Mouse (Mus musculus): ENCODE data around the gene Ptar1. TPM values are rescaled to one million over a fixed set of nuclear protein-coding genes. Genes with fewer than 3 reads are reported as not detected.
A peak's percentile ranks its signal among the peaks of the same experiment; 100 is the strongest.

The Ptar1 gene
- total and polyA plus RNA-seq, 2 experiments from 2014 or later = 4.1 to 24.9 TPM

DNA sequence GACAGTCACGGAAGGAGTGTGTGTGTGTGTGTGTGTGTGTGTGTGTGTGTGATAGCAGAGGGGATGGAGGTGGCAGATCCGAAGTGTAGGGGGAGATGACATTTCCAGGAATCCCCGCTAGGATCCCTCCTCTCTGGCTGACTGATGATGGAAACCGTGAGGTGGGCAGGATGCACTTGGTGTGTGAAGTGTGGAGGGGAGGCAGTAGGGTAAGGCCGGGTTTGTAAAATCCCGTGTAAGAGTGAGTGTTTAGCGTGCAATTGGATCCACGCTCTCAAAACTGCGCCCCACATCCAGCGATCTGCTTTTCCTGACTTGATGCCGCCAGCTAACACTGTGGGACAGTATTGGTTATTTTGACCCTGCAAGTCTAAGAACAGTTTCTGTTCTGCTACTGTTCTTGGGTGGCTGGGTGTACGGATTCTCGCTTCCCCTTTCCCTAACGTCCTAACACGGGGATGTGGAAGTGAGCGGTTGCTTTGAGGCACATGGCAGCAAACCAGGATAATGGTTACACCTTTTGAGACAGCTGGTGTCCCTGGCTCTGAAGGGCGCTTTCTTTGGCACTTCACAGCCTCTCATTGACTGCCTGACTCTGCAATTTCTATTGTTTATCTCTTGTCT lies 72.2 kb downstream of the Ptar1 start:
- ATAC-seq (ENCODE audit: low FRiP score) = no peak; the same call in 1 of the 2 replicates

DNA sequence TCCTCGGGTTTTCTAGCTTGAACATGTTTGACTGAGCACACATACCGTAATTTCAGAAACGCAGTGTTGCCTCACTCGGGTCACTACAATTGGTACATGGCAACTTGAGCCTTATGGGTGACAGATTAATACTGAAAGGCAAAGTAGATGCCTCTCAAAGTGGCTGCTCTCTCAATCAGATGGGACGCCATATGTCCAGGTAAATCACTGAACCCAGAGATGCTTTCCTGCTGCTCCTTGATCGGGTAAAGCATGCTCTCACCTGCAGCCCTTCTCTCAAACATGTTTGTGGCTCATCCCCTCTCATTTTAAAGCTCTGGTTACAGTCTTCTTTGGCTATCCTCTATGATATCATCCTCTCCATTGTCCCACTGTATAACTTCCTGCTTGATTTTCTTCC lies 76.1 kb downstream of the Ptar1 start:
- H3K4me2 ChIP-seq (ENCODE audit: low read depth, low read length, poor library complexity, severe bottlenecking) = no peak overlapping the region
- no peak overlapping the region for H3K27ac ChIP-seq (ENCODE audit: low read depth, low read length)
- WGBS = 90% methylated on average over 6 of the region's 6 CpGs
- no peak for TF ChIP-seq CTCF (IDR thresholded peaks at IDR 0.05)
- ATAC-seq (ENCODE audit: low FRiP score) (no peak), DNase-seq (ENCODE audit: low spot score) (no peak)
- H3K9me3 ChIP-seq (ENCODE audit: low read length) = no peaks in the 10 kb centered on the region
- H3K4me3 ChIP-seq (ENCODE audit: low read depth, low read length) = no peak overlapping the region
- H3K36me3 ChIP-seq (ENCODE audit: insufficient read depth, low read length) = no peaks in the 10 kb centered on the region
- no peaks in the 10 kb centered on the region for H3K27me3 ChIP-seq (ENCODE audit: insufficient read depth, low read length)
- peaks cover 13% of the 10 kb centered on the region for H3K4me1 ChIP-seq (ENCODE audit: insufficient read depth, low read length)
- no peak overlapping the region for H3K9ac ChIP-seq (replicated peaks; ENCODE audit: low read length, poor library complexity, severe bottlenecking)

More for the DNA sequence above, 72.2 kb downstream of the Ptar1 start:
- H3K4me1 ChIP-seq (ENCODE audit: insufficient read depth, low read length) = peaks cover 11% of the 10 kb centered on the region
- no peaks in the 10 kb centered on the region for H3K9me3 ChIP-seq (ENCODE audit: low read length)
- H3K36me3 ChIP-seq (ENCODE audit: insufficient read depth, low read length) = no peaks in the 10 kb centered on the region
- under 1% methylated on average over 17 of the region's 17 CpGs for WGBS
- H3K4me3 ChIP-seq (ENCODE audit: low read depth, low read length) = peak overlapping the region; percentile 76
- H3K27ac ChIP-seq (ENCODE audit: low read depth, low read length) = peak overlapping the region; percentile 99
- peak; percentile 70 for DNase-seq (ENCODE audit: low spot score)
- peak overlapping the region; percentile 90 for H3K9ac ChIP-seq (replicated peaks; ENCODE audit: low read length, poor library complexity, severe bottlenecking)
- peak overlapping the region; percentile 74 for H3K4me2 ChIP-seq (ENCODE audit: low read depth, low read length, poor library complexity, severe bottlenecking)
- H3K27me3 ChIP-seq (ENCODE audit: insufficient read depth, low read length) = no peaks in the 10 kb centered on the region
- no peak; the same call in 1 of the 2 replicates for TF ChIP-seq CTCF (IDR thresholded peaks at IDR 0.05)

DNA sequence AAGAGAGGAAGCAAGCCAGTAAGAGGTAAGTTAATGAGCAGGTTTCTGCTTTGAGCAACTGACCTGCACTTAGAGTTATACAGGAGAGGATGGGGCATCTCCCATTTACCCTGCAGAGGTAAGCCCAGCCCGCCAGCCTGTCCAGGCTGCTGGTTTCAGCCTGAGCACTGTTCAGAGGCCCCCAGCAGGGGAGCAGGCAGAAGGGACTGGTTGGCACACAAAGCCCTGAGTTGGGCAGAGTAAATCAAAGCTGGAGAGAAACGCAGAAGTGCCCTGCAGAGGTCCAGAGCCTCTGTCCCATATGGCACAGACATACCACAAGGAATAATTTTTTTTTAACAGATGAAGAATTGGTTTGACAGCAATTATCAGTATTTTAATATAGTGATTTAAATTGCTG lies 76.8 kb downstream of the Ptar1 start:
- Histone ChIP-seq H3K9ac (replicated peaks; ENCODE audit: low read length, poor library complexity, severe bottlenecking) (no peak overlapping the region), H3K9me3 (ENCODE audit: low read length) (no peaks in the 10 kb centered on the region), H3K36me3 (ENCODE audit: insufficient read depth, low read length) (no peaks in the 10 kb centered on the region), H3K4me1 (ENCODE audit: insufficient read depth, low read length) (peaks cover 13% of the 10 kb centered on the region), H3K27me3 (ENCODE audit: insufficient read depth, low read length) (no peaks in the 10 kb centered on the region), H3K4me2 (ENCODE audit: low read depth, low read length, poor library complexity, severe bottlenecking) (no peak overlapping the region), H3K4me3 (ENCODE audit: low read depth, low read length) (no peak overlapping the region), H3K27ac (ENCODE audit: low read depth, low read length) (no peak overlapping the region)
- WGBS = 48% methylated on average over 2 of the region's 2 CpGs
- no peak for TF ChIP-seq CTCF (IDR thresholded peaks at IDR 0.05)
- DNase-seq (ENCODE audit: low spot score) (no peak), ATAC-seq (ENCODE audit: low FRiP score) (no peak)

DNA sequence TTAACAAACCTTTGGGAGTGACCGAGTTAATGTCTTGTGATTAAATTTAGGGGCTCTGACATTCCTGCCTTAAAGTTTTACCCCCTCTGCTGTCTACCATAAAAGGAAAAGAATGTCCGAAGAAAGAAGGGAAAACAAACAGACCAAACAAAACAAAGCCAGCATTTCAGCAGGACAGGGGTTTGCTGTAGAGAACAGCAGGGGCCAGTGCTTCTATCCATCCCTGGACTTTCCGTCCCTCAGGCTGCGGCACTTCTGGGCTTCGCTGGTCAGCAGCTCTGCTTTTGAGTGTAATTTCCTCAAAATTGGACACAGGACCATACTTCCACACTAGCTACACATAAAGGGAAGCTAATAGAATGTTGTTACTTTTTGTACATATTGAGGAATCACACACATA lies 81.6 kb downstream of the Ptar1 start:
- WGBS = 50% methylated on average over 5 of the region's 5 CpGs

DNA sequence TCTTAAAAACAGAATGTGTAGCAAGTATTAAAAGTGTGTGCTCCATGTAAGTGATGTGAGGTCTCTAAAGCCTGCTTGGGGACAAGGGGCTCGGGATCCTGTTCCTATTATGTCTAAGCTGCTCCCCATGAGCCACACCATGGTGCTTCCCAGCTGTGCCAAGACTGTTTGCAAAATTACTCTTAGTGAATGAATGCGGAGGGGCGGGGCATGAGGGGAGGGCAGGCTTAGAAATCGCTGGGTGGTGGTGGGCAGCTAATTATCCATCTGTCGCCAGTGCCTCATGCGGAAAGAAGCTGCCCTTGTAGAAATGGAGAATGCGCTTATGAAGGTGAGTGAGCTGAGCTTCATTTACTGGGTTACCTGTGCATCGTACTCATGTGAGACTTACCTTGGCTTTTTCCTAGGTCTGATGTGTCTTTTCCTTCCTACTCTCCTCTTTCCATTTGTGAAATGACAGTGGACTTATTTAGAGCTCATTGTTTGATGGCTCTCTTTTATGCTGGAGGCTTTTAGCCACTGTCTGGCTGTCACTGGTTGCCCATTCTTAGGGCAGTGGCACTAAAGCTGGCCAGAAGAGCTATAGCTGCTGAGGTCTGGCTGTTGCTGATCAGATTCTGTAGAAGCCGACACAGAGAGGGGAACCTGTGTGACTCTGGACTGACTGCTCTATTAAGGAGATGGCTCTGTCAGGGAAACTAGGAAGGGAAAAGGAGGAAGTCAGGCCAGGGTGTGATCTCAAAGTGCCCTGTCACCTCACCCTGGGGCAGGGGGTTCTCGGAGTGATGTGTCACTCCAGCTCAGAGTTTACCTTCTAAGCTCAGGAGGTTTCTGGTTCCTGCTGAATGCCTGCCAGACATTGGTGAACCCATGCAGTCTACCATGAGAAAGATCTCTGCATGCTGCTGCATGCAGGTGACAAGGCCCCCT lies 83.5 kb downstream of the Ptar1 start:
- peak; percentile 74 for DNase-seq (ENCODE audit: low spot score)
- Histone ChIP-seq H3K9me3 (ENCODE audit: low read length) (no peaks in the 10 kb centered on the region), H3K36me3 (ENCODE audit: insufficient read depth, low read length) (0 out of 2 replicates have a peak, but pooled peaks cover 3% of the 10 kb centered on the region), H3K4me3 (ENCODE audit: low read depth, low read length) (no peak overlapping the region), H3K4me1 (ENCODE audit: insufficient read depth, low read length) (no peaks in the 10 kb centered on the region), H3K27ac (ENCODE audit: low read depth, low read length) (no peak overlapping the region), H3K9ac (replicated peaks; ENCODE audit: low read length, poor library complexity, severe bottlenecking) (no peak overlapping the region), H3K27me3 (ENCODE audit: insufficient read depth, low read length) (no peaks in the 10 kb centered on the region), H3K4me2 (ENCODE audit: low read depth, low read length, poor library complexity, severe bottlenecking) (no peak overlapping the region)
- TF ChIP-seq CTCF (IDR thresholded peaks at IDR 0.05) = no peak
- peak; percentile 44; the same call in 1 of the 2 replicates for ATAC-seq (ENCODE audit: low FRiP score)
- 35% methylated on average over 10 of the region's 10 CpGs for WGBS

More for the DNA sequence above, 81.6 kb downstream of the Ptar1 start:
- ATAC-seq (ENCODE audit: low FRiP score) (no peak), DNase-seq (ENCODE audit: low spot score) (no peak)
- H3K4me2 ChIP-seq (ENCODE audit: low read depth, low read length, poor library complexity, severe bottlenecking) = no peak overlapping the region
- TF ChIP-seq CTCF (IDR thresholded peaks at IDR 0.05) = no peak
- H3K36me3 ChIP-seq (ENCODE audit: insufficient read depth, low read length) = 0 out of 2 replicates have a peak, but pooled peaks cover 3% of the 10 kb centered on the region
- no peak overlapping the region for H3K4me3 ChIP-seq (ENCODE audit: low read depth, low read length)
- H3K27me3 ChIP-seq (ENCODE audit: insufficient read depth, low read length) = no peaks in the 10 kb centered on the region
- H3K27ac ChIP-seq (ENCODE audit: low read depth, low read length) = no peak overlapping the region
- 0 out of 2 replicates have a peak, but pooled peaks cover 5% of the 10 kb centered on the region for H3K4me1 ChIP-seq (ENCODE audit: insufficient read depth, low read length)
- H3K9ac ChIP-seq (replicated peaks; ENCODE audit: low read length, poor library complexity, severe bottlenecking) = no peak overlapping the region
- no peaks in the 10 kb centered on the region for H3K9me3 ChIP-seq (ENCODE audit: low read length)

DNA sequence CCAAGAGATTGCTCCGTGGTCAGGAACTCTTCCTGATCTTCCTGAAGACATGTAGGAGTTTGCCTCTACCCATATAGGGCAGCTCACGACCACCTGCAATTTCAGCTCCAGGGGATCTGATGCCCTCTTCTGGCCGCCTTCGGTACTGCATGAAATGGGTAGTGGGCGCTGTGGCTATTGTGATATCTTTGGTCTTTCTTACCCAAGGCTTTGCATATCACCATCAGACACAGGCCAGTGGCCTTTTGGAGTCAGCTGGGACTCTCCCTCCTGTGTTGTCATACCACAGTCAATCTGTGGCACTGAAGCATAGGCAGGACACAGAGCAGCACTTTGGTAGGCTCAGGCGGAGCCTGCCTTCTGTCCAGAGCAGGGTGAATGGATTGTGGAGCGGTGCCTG lies 84.7 kb downstream of the Ptar1 start:
- H3K4me2 ChIP-seq (ENCODE audit: low read depth, low read length, poor library complexity, severe bottlenecking) = no peak overlapping the region
- H3K27ac ChIP-seq (ENCODE audit: low read depth, low read length) = no peak overlapping the region
- H3K36me3 ChIP-seq (ENCODE audit: insufficient read depth, low read length) = 0 out of 2 replicates have a peak, but pooled peaks cover 3% of the 10 kb centered on the region
- no peak overlapping the region for H3K9ac ChIP-seq (replicated peaks; ENCODE audit: low read length, poor library complexity, severe bottlenecking)
- peak; percentile 61 for TF ChIP-seq CTCF (IDR thresholded peaks at IDR 0.05)
- DNase-seq (ENCODE audit: low spot score) (no peak), ATAC-seq (ENCODE audit: low FRiP score) (no peak)
- no peaks in the 10 kb centered on the region for H3K9me3 ChIP-seq (ENCODE audit: low read length)
- 77% methylated on average over 7 of the region's 7 CpGs for WGBS
- H3K27me3 ChIP-seq (ENCODE audit: insufficient read depth, low read length) = no peaks in the 10 kb centered on the region
- H3K4me1 ChIP-seq (ENCODE audit: insufficient read depth, low read length) = no peaks in the 10 kb centered on the region
- no peak overlapping the region for H3K4me3 ChIP-seq (ENCODE audit: low read depth, low read length)

All from midbrain, postnatal 0 days (tissue).